Mouse (Mus musculus): ENCODE data around the gene Frmd8. TPM values are rescaled to one million over a fixed set of nuclear protein-coding genes. Genes with fewer than 3 reads are reported as not detected.
"Not testable (repeated sequence)": the region's sequence is repeated elsewhere in the genome, so short reads cannot be mapped to it uniquely, and the experiment has no call there.

Frmd8 gene
- polyA plus RNA-seq, 1 experiment from 2014 or later: 13.9 TPM

DNA sequence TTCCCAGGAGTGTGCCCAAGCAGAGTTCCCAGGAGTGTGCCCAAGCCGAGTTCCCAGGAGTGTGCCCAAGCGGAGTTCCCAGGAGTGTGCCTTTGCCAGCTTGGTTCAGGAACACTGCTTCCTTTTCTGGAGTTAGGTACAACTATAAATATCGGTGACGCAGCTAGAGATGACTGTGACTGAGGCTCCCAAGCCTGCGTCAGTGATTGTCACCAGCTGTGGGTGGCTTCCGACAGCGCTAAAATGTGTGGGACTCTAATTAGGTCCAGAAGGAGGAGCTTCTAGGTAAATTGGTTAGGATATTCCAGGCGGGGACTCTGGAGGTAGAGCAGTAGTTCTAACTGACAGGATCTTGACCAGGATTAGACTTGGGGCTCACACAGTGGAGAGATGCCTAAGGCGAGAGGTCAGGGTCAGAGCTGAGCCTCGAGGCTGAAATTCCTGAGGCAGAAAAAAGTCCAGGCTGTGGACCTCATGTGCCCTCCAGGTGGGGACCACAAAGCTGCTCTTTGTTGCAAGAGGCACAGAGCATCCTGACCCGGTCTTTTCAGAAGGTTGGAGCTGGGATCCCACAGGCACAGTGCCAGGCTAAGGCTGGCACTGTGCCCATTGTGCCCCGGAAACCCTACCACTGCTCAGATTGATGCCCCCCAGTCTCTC lies 52.8 kb downstream of the Frmd8 start:
- no peak overlapping the region for H3K4me2 ChIP-seq
- no peaks in the 10 kb centered on the region for H3K27me3 ChIP-seq
- H3K9ac ChIP-seq: peak overlapping the region; percentile 20; the same call in 1 of the 2 replicates
- H3K4me3 ChIP-seq (replicated peaks): no peak overlapping the region
- H3K36me3 ChIP-seq: peaks cover 4% of the 10 kb centered on the region; the same call in 1 of the 2 replicates
- H3K27ac ChIP-seq: peak overlapping the region; percentile 76; the same call in 1 of the 2 replicates
- peaks cover 71% of the 10 kb centered on the region for H3K4me1 ChIP-seq (replicated peaks)
- ATAC-seq (ENCODE audit: low read depth) (no peak), DNase-seq (no peak)
- no peaks in the 10 kb centered on the region for H3K9me3 ChIP-seq (replicated peaks)
- 77% methylated on average over 12 of the region's 12 CpGs for WGBS (ENCODE audit: insufficient replicate concordance)

DNA sequence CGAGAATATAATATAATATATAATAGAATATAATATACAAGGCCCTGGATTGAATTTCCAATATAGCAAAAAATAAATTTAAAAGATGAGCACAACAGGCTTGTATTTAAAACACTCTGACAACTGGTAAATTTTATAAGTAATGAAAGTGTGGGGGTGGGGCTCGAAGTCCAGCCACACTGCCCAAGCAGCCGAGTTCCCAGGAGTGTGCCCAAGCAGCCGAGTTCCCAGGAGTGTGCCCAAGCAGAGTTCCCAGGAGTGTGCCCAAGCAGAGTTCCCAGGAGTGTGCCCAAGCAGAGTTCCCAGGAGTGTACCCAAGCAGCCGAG lies 53.3 kb downstream of the Frmd8 start:
- no peak overlapping the region for H3K27ac ChIP-seq
- ATAC-seq (ENCODE audit: low read depth) (no peak), DNase-seq (no peak)
- H3K9me3 ChIP-seq (replicated peaks): no peaks in the 10 kb centered on the region
- peaks cover 71% of the 10 kb centered on the region for H3K4me1 ChIP-seq (replicated peaks)
- peaks cover 3% of the 10 kb centered on the region; the same call in 1 of the 2 replicates for H3K36me3 ChIP-seq
- no peak overlapping the region for H3K9ac ChIP-seq
- WGBS (ENCODE audit: insufficient replicate concordance): 76% methylated on average over 5 of the region's 5 CpGs
- no peak overlapping the region for H3K4me3 ChIP-seq (replicated peaks)
- H3K27me3 ChIP-seq: no peaks in the 10 kb centered on the region
- H3K4me2 ChIP-seq: no peak overlapping the region

DNA sequence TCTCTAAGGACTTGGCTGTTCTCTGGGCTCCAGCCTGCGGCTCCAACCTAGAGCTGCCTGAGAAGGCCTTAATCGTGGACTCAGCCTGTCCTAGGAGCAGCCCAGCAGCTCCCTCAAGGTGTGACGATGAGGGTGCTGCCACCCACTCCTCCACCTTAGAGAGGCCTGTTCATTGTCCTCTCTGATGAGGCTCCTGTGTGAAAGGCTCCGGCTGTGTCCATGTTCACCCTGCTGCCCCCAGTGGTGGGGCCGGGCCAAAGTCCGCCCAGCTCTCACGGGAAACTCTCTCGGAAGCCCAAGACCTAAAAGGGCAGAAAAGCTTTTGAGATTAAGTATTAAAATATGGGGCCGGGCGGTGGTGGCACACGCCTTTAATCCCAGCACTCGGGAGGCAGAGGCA lies 55.5 kb downstream of the Frmd8 start:
- no peaks in the 10 kb centered on the region for H3K9me3 ChIP-seq (replicated peaks)
- H3K27ac ChIP-seq: peak overlapping the region; percentile 22; the same call in 1 of the 2 replicates
- WGBS (ENCODE audit: insufficient replicate concordance): 51% methylated on average over 12 of the region's 12 CpGs
- DNase-seq (no peak), ATAC-seq (ENCODE audit: low read depth) (no peak)
- H3K4me3 ChIP-seq (replicated peaks): no peak overlapping the region
- no peaks in the 10 kb centered on the region for H3K27me3 ChIP-seq
- H3K36me3 ChIP-seq: peaks cover 2% of the 10 kb centered on the region; the same call in 1 of the 2 replicates
- 0 out of 2 replicates have a peak overlapping the region, but pooled peaks have one; percentile 61 for H3K9ac ChIP-seq
- H3K4me2 ChIP-seq: no peak overlapping the region
- H3K4me1 ChIP-seq (replicated peaks): peaks cover 79% of the 10 kb centered on the region

DNA sequence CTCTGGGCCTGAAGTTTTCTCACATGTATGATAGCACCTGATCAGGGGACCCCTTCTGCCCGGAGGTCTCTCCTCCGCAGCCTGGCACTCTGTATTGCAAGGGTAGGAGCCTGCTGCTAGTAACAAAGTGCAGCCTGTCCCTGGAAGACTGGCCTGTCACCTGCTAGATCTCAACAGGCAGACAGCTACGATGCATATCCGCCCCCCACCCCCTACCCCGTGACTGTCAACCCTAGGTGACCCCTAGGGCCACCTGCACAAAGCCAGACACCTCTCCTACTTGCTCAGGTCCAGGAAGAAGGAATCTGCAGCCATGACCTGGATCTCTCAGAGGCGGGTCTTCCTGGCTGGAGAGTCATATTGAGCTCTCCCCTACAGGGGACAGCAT lies 56.5 kb downstream of the Frmd8 start:
- WGBS (ENCODE audit: insufficient replicate concordance): 66% methylated on average over 6 of the region's 6 CpGs
- DNase-seq: no peak
- H3K36me3 ChIP-seq: no peaks in the 10 kb centered on the region

DNA sequence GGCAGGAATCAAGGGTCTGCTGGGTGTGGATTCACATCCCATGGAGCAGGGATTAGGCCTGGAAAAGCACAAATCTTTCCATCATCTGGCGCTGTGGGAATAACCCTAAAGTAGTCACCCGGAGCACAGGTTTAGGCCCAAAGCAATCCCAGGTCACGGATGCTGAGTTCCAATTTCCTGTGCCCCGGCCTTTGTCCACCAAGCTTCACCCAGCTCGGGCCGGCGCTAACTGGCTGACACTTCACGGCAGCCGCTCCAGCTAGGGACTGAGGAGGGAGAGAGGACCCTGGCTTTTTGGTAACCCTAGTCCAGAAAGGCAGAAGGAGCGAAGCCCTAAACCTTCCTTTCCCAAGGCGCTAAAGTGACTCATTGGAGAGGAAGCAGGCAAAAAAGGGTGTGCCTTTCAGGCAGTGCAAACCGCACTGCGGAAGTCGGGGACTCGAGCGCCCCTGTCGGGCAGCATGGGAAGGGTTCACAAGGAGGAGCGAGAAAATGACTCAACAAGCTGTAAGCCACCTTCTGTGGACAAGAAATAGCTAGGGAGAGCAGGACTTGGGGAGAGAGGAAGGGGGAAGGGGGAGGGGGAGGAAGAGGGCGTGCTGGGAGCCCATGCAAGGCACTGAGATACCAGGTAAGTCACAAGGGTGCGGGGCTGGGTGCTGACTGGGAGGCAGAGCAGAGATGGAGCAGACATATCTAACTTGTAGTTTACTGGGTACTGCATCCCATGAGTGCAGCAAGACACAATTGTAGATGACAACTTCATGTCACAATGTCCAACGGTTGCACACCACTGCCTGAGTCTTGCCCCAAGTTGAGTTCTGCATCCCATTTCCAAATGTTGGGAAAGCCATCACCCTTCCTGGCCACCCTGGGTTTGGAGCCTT lies 57.1 kb downstream of the Frmd8 start:
- Histone ChIP-seq H3K27ac (peak overlapping the region; percentile 87), H3K36me3 (no peaks in the 10 kb centered on the region), H3K27me3 (no peaks in the 10 kb centered on the region), H3K9me3 (replicated peaks) (no peaks in the 10 kb centered on the region), H3K4me3 (replicated peaks) (peak overlapping the region; percentile 45), H3K9ac (peak overlapping the region; percentile 79), H3K4me1 (replicated peaks) (peaks cover 64% of the 10 kb centered on the region), H3K4me2 (peak overlapping the region; percentile 72)
- WGBS (ENCODE audit: insufficient replicate concordance): 9% methylated on average over 21 of the region's 21 CpGs
- DNase-seq: peak; percentile 87
- peak; percentile 79 for ATAC-seq (ENCODE audit: low read depth)

More for the DNA sequence above, 56.5 kb downstream of the Frmd8 start:
- no peak overlapping the region for H3K4me3 ChIP-seq (replicated peaks)
- no peaks in the 10 kb centered on the region for H3K9me3 ChIP-seq (replicated peaks)
- no peaks in the 10 kb centered on the region for H3K27me3 ChIP-seq
- no peak for ATAC-seq (ENCODE audit: low read depth)
- peak overlapping the region; percentile 72; the same call in 1 of the 2 replicates for H3K4me2 ChIP-seq
- H3K4me1 ChIP-seq (replicated peaks): peaks cover 69% of the 10 kb centered on the region
- H3K9ac ChIP-seq: peak overlapping the region; percentile 61
- peak overlapping the region; percentile 87 for H3K27ac ChIP-seq

DNA sequence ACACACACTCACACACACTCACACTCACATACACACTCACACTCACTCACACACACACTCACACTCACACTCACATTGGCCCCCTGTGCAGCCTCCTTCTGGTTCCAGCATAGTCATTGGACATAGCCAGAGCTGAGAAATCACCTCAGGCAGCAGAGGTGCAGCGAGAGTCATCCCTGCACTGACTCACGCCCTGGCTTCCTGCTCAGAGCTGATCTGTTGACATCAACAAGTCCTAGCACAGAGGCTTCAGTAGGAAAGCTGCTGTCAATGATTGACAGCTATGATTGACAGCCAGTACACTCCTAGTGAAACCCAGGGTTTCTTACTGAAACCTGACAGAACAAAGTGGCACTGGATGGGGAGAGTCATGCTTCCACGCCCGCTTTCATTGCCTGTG lies 59.1 kb downstream of the Frmd8 start:
- WGBS (ENCODE audit: insufficient replicate concordance): 66% methylated on average over 4 of the region's 4 CpGs
- Histone ChIP-seq H3K4me2 (no peak overlapping the region), H3K27me3 (no peaks in the 10 kb centered on the region), H3K4me3 (replicated peaks) (no peak overlapping the region), H3K36me3 (no peaks in the 10 kb centered on the region), H3K9ac (no peak overlapping the region), H3K4me1 (replicated peaks) (peaks cover 71% of the 10 kb centered on the region), H3K9me3 (replicated peaks) (no peaks in the 10 kb centered on the region), H3K27ac (peak overlapping the region; percentile 59)
- ATAC-seq (ENCODE audit: low read depth) (peak; percentile 42), DNase-seq (no peak)

DNA sequence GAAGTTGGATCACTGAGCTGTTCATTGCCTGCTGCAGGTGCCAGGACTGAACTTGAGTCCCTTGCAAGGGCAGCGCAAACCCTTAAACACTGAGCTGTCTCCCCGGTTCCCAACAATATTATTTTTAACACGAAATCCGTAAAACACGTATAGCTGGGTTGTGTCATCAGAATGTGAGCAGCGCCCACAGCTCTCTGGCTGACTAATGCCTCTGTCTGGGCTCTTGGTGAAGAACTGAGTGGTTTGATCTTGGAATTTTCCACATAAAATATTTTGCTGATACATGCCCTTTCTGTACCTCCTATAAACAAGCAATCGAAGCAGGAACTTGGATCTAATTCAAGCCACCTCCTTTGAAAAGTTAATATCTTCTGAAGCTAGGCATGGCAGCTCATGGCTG lies 60.1 kb downstream of the Frmd8 start:
- Histone ChIP-seq H3K9ac (no peak overlapping the region), H3K36me3 (no peaks in the 10 kb centered on the region), H3K4me2 (no peak overlapping the region), H3K9me3 (replicated peaks) (no peaks in the 10 kb centered on the region), H3K4me3 (replicated peaks) (no peak overlapping the region), H3K27ac (peak overlapping the region; percentile 27; the same call in 1 of the 2 replicates), H3K27me3 (no peaks in the 10 kb centered on the region), H3K4me1 (replicated peaks) (peaks cover 78% of the 10 kb centered on the region)
- ATAC-seq (ENCODE audit: low read depth) (no peak), DNase-seq (no peak)
- 84% methylated on average over 7 of the region's 7 CpGs for WGBS (ENCODE audit: insufficient replicate concordance)

DNA sequence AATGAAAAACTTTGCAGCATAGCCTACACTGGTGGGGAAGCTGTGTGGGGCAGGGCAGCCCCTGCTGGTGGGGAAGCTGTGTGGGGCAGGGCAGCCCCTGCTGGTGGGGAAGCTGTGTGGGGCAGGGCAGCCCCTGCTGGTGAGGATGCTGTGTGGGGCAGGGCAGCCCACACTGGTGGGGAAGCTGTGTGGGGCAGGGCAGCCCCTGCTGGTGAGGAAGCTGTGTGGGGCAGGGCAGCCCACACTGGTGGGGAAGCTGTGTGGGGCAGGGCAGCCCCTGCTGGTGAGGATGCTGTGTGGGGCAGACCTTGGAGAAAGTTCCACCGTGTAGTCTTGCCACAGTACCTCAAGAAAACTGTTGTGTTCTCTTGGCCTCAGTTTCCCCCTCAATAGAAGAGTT lies 61.0 kb downstream of the Frmd8 start:
- not testable (repeated sequence) for H3K4me2 ChIP-seq; DNase-seq; H3K9ac ChIP-seq; H3K27ac ChIP-seq; H3K9me3 ChIP-seq (replicated peaks); H3K36me3 ChIP-seq; H3K4me3 ChIP-seq (replicated peaks); H3K27me3 ChIP-seq; ATAC-seq (ENCODE audit: low read depth)
- peaks cover 76% of the 10 kb centered on the region for H3K4me1 ChIP-seq (replicated peaks)
- WGBS (ENCODE audit: insufficient replicate concordance): 33% methylated on average over 1 of the region's 1 CpGs

DNA sequence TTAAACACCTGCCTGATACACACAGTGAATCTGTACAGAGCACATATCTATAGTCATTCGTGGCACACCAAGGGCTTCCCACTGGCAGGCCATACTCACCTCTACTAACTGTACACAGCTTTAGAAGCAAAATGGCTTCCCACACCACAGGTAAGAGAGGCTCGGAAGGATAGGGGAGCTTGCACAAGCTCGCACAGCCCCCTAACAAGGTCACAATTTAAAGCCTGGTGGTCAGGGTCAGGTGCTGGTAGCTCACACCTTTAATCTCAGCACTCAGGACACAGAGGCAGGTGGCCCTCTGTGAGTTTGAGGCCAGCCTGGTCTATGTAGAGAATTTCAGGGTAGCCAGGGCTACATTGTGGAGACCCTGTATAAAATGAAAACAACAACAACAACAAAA lies 61.5 kb downstream of the Frmd8 start:
- Histone ChIP-seq H3K9ac (no peak overlapping the region), H3K4me2 (no peak overlapping the region), H3K27ac (no peak overlapping the region), H3K4me1 (replicated peaks) (peaks cover 75% of the 10 kb centered on the region), H3K4me3 (replicated peaks) (no peak overlapping the region), H3K9me3 (replicated peaks) (no peaks in the 10 kb centered on the region), H3K27me3 (no peaks in the 10 kb centered on the region), H3K36me3 (no peaks in the 10 kb centered on the region)
- no peak for DNase-seq
- ATAC-seq (ENCODE audit: low read depth): no peak
- WGBS (ENCODE audit: insufficient replicate concordance): 62% methylated on average over 3 of the region's 3 CpGs

DNA sequence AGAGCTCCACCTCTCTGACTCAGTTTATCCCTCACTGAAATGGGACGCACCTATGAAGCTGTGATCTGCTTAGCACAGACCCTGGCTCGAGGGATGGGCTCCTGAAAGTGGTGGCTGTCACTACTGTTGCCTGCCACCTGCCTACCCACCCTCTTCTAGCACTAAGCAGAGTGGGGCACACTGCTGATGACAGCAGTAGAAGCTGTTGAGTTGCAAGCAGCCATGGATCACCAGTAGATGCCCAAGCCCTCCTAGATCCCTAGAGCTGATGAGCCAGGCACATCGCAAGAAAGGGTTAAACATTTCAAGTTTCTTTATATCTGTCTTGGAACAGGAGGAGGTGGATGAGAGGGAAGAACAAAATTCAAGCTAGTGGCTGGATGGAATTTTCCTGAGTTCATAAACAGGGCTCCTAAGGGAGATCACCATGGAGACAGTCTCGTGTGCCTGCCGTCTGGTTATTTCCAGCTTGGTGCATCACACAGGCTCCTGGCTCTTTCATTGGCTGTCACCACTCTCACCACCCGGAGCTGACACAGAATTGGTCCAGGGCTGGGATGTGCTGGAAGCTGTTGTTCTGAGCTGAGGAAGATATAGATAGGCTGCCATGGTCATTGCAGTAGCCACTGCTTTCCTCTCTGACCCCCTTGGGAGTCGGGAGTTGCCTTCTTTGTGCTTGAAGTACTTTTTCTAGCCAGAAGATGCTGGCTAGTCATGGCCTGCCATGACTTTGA lies 63.1 kb downstream of the Frmd8 start:
- Histone ChIP-seq H3K4me3 (replicated peaks) (no peak overlapping the region), H3K27ac (peak overlapping the region; percentile 2; the same call in 1 of the 2 replicates)

More for the DNA sequence above, 63.1 kb downstream of the Frmd8 start:
- DNase-seq (no peak), ATAC-seq (ENCODE audit: low read depth) (no peak)
- H3K4me2 ChIP-seq: no peak overlapping the region
- H3K27me3 ChIP-seq: no peaks in the 10 kb centered on the region
- peaks cover 75% of the 10 kb centered on the region for H3K4me1 ChIP-seq (replicated peaks)
- H3K36me3 ChIP-seq: no peaks in the 10 kb centered on the region
- no peaks in the 10 kb centered on the region for H3K9me3 ChIP-seq (replicated peaks)
- H3K9ac ChIP-seq: no peak overlapping the region
- WGBS (ENCODE audit: insufficient replicate concordance): 59% methylated on average over 7 of the region's 7 CpGs
